Mouse (Mus musculus): ENCODE data around the gene Cts6.
"Not testable (repeated sequence)": the region's sequence is repeated elsewhere in the genome, so short reads cannot be mapped to it uniquely, and the experiment has no call there.

Cts6 gene

DNA sequence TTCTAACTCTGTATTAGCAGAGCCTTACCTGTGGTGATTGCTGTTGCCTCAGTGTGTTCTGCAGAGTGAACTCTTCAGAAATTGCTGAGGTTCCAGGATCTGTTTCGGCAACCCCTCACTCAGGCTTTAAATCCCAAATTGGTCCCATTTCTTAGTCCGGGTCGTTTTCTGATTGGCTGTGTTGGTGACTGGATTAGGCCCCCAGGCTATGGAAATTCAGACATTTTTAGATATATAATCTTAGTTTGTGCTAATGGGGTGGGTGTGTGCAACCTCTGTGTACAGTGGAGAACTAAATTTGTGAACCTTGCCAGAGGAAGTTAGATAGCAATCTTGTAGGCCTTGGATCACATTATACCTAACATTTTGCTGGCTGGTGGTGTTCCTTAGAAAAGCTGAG lies at the start of gene Cts6:
TSS of gene Cts6 (minus strand) at position 101 of the 400 bp plus-strand sequence.
- DNase-seq (ENCODE audit: low read depth, low spot score): no peak

DNA sequence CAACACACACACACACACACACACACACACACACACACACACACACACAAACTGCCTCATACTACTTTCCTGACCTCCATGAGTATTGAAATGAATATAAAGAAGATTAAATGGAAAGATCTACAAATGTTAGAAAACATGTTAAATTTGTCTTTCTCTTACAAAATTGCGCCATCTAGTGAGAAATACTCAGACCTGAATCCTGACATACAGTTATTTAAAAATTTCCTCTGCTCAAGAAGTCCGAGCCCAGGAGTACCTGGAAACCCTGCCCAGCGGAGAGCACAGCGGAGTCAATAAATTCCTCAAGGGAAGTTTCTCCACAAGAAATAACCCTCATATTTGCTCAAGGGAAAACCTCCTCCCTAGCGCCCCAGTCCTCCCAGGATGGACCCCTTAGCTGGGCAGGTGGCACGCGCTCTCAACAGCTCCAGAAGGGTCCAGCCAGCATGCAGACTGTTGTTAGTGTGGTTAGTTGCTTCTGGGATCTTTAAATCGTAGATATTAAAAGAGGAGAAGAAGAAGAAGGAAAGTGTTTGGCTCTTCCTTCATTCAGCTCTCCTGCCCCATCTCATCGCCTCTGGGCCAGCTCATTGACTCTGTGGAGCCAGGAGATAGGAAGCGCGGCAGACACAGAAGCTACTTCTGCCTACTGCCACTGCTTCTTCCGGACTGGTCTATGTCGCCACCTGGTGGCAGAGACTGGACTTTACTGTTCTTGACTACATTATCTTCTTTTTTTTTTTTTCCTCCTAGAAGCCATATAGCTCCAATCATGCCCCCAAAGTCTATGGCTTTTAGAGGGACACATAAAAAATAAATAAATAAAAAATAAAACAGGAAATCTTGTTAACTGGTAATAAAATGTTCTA lies 38.1 kb upstream of the Cts6 start:
- peak; percentile 20 for DNase-seq (ENCODE audit: low read depth, low spot score)

DNA sequence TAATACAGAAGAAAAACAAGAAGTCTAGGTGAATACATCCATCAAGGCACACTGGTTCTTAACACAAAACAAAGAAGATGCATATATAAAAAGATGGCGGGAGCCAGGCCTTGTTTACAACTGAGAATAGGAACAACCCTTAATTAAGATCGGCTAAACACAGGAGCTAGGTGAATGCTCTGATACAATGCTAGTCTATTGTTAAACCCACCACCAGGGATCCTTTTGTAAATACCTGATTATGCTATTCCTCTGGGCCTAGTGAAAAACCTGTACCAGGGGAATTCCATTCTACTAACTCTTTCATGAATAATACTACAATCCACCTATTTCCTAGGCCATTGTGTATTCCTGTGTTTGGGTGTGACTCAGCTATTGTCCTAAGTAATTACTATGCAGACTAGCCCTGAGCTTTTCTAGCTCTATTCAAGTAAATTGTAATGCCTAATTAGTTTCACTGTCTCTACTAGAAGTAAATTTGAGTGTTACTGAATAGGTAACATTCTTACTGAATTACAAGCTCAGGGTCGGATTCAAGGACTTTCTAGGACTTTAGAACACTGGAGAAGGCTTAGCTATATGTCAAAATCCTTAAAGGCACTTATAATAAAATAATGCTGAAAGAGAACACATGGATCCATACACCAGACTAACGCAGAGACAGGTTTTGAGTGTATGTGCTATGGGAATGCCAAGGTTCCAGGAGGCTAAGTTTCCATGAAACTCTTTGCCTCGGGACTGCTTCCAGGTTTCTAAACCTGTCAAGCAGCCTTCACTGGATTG lies 17.9 kb downstream of the Cts6 start:
- not testable (repeated sequence) for DNase-seq (ENCODE audit: low read depth, low spot score)

- DNase-seq (ENCODE audit: low read depth, low spot score): no peak
Measured at GRCm38 (mm10) chr13:61164622-61165021, 38.6 kb downstream of the Cts6 start.

GRCm38 (mm10) chr13:61164156-61164555 lies 39.1 kb downstream of the Cts6 start, which contains the start of gene Ctsr:
Gene Ctsr (minus strand): TSS chr13:61164256.
- DNase-seq (ENCODE audit: low read depth, low spot score): no peak
